Mouse (Mus musculus): ENCODE results near the gene Cfd.

The Cfd gene

GRCm38 (mm10) chr10:79934272-79934721, 43.6 kb downstream of the Cfd start:
- DNase-seq = no peak

- no peak for DNase-seq
These were observed 44.3 kb downstream of the Cfd start for GRCm38 (mm10) chr10:79934794-79935569.

GRCm38 (mm10) chr10:79936284-79936910, 45.7 kb downstream of the Cfd start:
- no peak for DNase-seq

- DNase-seq = peak; percentile 43 to 54
These were observed 46.3 kb downstream of the Cfd start for GRCm38 (mm10) chr10:79936911-79937441.

- no peak for DNase-seq
These were observed 47.3 kb downstream of the Cfd start for GRCm38 (mm10) chr10:79937775-79938526.

GRCm38 (mm10) chr10:79940749-79941148, 50.1 kb downstream of the Cfd start:
- no peak for DNase-seq

Measured in thymus, adult 18-20 months (tissue).